Mouse (Mus musculus): ENCODE measurements around the gene Chpf.
A peak's percentile ranks its signal among the peaks of the same experiment; 100 is the strongest.

The Chpf gene

GRCm38 (mm10) chr1:75435475-75436328, 43.4 kb downstream of the Chpf start, which contains the start of gene Gmppa:
Gene Gmppa, plus strand, starts transcription at chr1:75435930.
- DNase-seq = peak; percentile 79

DNA sequence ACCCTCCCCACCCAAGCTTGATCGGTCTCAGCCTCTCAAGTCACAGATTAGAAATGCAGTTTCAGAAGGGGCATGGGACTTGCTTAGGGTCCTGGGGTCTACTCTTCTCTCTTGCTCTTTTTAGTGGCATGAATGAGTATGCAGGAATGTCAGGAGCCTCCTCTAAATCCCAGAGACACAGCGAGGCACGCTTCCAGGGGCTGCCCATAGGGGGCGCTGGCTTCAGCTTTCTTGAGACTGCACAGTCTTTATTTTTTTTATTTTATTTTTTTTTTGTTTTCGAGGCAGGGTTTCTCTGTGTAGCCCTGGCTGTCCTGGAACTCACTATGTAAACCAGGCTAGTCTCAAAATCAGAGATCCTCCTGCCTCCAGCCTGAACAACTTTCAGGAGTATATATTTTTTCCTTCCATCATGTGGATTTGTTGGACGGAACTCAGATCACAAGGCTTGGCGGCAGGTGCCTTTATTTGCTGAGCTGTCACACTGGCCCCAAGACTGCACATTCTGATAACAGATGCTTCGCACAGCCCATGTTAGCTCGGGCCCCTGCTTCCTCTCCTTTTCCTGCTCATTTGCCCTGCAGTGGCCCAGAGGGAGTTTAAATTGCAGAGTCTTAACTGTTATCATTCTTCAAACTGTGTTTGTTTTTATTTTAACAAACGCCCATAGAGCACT, 53.2 kb downstream of the Chpf start:
- peak; percentile 26 for DNase-seq
